Mouse (Mus musculus): Measurements from ENCODE around the gene Fam196b.

DNA sequence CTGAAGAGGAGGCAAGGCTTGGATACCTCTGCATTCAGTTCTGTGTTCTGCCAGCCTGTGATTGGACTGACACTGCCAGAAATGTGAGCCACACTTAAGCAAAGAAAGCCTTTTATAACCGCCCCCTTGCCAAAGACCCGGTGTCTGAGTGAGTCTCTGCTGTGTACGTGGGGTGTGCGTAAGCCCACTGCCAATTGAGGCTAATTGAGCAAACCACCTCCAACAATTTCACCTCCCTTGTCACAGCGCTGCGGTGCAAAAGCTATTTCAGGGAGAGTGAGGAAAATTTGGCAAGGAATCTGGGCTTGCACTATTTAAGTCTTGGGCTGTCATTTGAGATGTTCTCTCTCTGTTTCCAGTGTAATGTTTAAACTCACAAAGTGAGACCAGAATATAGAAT is 106.4 kb downstream of the Fam196b start:
- TF ChIP-seq POLR2A (IDR thresholded peaks at IDR 0.05; ENCODE audit: insufficient read depth, low read depth, low read length) (no peak), CTCF (IDR thresholded peaks at IDR 0.05) (no peak), EP300 (IDR thresholded peaks at IDR 0.05; ENCODE audit: insufficient read depth, low read depth, low read length) (no peak)

All from heart, adult 2 months (tissue).